Mouse (Mus musculus) spleen, postnatal 36 days (tissue): ENCODE measurements around the gene Gnas.
"Not testable (repeated sequence)": the region's sequence is repeated elsewhere in the genome, so short reads cannot be mapped to it uniquely, and the experiment has no call there.

Experiments
- DNase-seq, 2 experiments: peaks; one replicate each; pipeline ENCODE4 v3.0.0; 2022; ENCODE audit warnings: low spot score in 2 of 2, mixed read lengths in 1 of 2

The Gnas gene

DNA sequence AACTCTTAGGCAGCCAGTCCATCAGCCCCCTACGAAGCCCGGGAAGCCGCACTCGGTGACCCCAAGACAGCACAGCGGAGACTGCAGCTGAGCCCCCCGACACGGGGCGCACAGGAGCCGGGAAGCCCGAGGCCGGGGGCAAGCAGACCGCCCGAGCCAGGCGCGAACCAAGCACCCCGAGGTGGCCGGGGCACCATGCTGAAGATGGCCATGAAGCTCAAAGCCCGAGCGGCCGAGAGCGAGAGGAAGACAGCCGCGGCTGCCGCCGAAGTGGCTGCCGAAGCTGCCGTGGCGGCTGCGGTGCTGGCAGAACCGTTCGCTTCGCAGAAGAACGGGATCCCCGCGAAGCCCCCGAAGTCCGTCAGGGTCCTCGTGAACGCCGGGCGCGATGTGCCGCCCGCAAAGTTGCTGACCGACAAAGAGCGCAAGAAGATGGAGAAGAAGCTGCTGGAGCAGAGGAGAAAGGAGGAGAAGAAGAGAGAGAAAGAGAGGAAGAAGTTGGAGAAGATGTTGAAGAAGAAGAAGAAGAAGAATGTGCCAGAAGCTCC is 44.3 kb downstream of the Gnas start:
- DNase-seq, result no peak

GRCm38 (mm10) chr2:174328926-174329662 is 45.0 kb downstream of the Gnas start:
- peak; percentile 65 for DNase-seq

GRCm38 (mm10) chr2:174329663-174330615 is 45.8 kb downstream of the Gnas start:
- DNase-seq, result peak; percentile 69 to 73

GRCm38 (mm10) chr2:174330616-174331191 is 46.6 kb downstream of the Gnas start:
- peak; percentile 75 to 80 for DNase-seq

DNA sequence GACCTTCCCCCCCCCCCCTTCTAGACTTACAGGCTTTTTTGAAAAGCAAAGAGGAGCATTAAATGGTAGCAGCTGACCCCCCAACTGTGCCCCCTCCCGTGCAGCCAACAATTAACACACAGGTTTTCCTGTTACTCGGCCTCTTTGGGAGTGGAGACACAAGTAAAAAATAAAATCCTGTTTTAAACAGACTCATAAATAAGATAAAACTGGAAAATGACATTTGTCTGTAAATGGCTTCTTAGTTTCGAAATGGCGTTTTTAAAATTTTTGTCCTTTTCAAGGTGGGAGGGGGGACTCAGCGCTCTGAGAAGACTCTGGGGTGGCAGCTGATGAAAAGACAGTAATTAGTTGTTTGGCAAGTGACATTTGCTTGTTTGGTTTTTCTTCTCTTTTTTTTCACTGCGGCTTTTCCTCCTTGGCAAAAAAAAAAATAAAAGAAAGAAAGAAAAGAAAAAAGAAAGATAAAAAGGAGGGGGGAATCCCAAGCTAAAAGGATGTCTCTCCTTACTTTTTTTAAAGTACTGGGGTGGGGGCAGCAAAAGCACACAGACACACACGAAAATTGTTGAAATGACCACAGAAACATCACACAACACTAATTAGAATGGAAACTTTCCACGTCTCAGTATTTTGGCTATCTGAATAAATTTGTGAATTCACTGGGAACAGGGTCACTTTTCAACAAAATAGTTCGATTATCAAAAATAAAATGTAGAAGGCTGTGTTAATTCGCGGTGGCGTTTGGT is 47.3 kb downstream of the Gnas start:
- no peak for DNase-seq

DNA sequence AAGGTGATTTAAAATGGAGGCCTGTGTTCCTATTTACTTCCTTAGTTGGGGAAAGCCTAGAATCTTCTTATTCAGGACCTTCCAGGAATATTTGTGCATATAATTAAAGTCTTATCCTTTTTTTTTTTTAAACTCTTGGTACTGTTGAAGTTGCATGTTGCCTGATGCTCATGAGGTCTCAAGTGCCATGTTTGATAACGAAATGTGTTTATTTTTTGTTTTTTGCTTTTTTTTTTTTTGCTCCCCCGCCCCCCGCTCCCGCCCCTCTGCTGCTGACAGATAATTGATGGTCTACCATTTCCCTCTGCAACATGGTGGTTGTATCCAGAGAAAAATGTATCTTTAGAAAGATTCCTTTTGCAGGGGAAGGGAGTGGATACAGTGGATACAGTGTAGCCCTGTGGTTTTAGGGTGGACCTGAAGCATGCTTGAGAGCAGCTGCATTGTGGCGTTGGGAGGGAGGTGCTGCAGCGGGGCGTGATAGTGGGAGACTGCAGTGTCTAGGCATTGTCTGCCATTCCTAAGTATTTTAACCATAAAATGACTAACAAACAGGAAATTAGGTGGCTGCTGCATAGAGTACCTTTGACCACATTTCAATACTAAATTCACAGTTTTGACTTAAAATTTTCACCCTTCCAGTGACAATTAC is 49.2 kb downstream of the Gnas start:
- DNase-seq, result no peak

DNA sequence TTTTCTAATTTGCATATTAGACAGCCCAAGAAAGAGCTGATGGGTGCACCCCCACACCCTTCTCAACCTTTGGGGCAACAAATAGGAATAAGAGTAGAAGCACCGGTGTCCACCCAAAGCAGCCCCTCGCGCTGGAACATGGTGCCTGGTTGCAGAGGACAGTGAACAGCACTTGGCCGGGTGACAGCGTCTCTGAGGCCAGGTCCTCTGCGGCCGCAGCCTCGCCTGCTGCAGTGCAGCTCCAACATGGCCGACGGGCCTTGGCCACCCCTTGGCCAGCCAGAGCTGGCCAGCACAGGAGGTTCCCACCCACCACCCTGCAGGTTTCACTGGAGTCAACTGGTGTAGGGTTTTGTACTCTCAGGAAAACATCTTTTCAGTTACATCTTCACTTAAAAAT is 50.3 kb downstream of the Gnas start:
- DNase-seq, result no peak

- DNase-seq, result no peak
Observed at GRCm38 (mm10) chr2:174337275-174337674, 53.2 kb downstream of the Gnas start.

- no peak for DNase-seq
Observed at GRCm38 (mm10) chr2:174339701-174340100, 55.6 kb downstream of the Gnas start.

DNA sequence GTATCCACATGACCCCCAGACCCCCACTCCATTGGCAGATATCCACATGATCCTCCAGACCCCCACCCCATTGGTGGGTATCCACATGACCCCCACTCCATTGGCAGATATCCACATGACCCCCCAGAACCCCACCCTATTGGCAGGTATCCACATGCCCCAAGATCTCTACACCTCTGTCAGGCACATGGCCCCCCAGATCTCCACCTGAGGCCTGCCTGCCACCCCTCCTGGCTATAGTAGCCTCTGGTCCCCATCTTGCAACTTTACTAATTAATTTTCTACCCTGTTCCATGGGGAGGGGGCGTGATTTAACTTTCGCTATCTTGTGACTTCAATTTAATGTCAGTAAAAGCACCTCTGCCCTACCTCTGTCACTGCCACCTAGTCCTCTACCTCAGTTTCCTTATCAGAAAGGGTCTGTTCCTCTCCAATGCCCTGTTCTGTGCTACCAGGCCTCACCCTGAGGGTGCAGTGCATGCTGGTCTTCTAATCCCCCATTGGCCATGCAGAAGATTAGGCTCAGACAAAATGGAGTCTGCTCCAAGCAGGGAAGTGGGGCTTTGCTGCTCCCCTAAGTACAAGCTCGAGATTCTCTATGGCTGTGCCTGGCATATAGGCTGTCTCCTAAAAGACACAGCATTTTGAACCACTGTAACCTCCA is 56.2 kb downstream of the Gnas start:
- no peak for DNase-seq

DNA sequence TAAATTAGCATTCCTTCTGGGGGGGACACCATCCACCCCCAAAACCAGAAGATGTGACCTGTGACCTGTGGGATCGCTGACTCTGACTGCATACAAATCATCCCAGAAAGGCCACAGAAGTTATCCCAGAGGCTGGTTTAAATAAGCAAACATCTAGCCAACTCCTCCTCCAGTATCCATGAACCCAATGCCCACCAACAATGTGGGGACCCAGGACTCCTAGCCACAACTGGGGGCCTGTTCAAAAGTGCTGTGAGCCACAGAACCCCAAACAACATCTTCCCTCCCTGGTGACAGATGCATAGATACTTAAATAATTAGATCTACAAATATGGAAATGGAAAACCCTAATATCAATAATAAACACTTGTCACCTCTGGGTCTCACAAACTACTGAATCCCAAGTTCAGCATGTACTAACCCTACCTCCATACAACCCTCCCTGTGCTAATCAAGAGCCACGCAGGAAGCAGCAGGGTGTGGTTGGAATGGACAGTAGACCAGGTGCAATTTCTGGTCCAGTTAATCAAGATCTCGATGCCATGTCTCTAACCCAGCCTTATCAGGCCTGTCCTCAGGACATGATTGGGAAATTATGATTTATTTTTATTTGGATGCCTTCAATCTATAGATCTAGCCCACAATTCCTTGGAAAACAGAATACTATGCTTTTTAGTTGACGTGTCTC is 56.9 kb downstream of the Gnas start:
- no peak for DNase-seq

GRCm38 (mm10) chr2:174342793-174343400 is 58.8 kb downstream of the Gnas start:
- no peak for DNase-seq

DNA sequence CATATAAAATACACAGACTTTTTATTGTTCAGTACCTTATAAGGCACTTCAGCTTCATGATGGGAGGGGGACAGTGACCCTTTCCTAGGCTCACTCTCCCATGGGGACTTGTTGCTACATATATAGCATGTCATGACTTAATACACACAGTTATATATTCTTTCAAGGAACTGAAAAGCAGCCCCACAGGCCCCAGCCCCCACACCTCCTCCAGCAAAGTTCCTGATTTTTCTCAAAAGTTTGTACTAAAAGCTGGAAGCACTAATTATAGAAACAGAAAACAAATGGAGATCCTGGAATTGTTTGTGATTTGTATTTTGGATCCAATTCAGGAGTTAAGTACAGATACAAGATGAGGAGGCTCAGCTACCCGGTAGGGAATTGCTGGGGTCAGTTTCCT is 59.4 kb downstream of the Gnas start:
- DNase-seq, result no peak

- DNase-seq, result peak; percentile 78 to 85
Observed at GRCm38 (mm10) chr2:174344003-174344655, 60.0 kb downstream of the Gnas start.

- no peak for DNase-seq
Observed at GRCm38 (mm10) chr2:174344996-174345395, 60.9 kb downstream of the Gnas start.

DNA sequence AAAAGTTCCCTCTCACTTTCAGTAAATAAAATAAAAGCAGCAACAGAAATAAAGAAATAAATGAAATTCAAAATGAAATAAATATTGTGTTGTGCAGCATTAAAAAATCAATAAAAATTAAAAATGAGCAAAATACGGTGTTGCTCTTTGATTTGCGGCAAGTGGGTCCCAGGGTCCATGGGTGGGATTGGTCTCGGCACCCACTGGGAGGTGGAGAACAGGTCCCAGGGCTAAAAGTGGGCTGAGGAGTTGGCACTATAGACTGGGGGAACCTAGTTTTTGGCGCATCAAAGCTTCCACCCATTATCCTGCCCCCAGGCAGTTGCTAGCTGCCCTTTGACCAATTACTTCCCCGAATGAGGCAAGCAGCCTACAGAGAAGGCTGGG is 62.5 kb downstream of the Gnas start, which contains the start of gene Gm20721:
Gene Gm20721 (minus strand): TSS at position 101 of the 387 bp plus-strand sequence.
- DNase-seq, result no peak

- not testable (repeated sequence) for DNase-seq
Observed at GRCm38 (mm10) chr2:174346999-174347668, 63.0 kb downstream of the Gnas start.

DNA sequence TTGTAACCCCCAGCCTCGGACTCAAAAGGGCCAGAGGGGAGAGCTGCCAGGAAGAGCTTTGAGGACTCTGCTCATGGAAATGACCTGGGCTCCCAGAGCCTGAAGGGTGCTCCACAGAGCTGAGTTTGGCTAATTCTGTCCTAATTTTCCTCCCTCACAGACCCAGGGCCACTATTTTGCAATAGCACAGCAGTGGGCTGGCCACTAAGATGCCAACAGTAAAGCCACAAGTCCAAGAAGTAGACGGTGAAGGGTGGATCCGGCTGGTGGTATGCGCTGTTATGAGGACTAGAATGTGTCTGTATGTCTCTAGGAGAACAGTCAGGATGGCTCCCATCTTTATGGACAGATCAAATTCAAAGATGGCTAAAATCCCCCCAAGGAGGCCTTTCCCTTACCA is 74.4 kb downstream of the Gnas start:
- DNase-seq, result no peak
